Comparison of ENCODE assay signal across 17 mouse cellular contexts in the genomic region with DNA sequence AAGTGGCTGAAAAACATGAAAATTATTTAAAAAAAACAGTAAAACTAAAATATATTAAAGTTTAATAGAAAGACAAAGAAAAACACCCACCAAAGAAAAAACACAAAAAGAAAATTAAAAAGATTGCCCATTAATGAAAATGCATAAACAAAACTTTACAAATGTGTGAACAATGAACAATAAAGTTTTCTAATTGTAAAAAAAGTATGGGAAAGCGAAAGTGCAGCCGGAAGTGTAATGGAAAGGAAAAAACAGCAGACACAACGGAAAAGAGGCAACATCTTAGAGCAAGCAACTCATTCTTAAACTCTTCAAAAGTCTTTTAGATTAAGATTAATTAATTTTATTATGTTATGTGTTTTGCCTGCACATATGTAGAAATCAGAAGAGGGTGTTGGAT.
"Had no signal": no experiment of that assay in that cellular context is flagged by ENCODE, and none has a peak within 500 bp of the region (broad histone marks: within the 10 kb centered on the region; RNA-seq: fewer than 3 reads in every experiment).

No protein-coding gene starts in this region.

- H3K27me3 ChIP-seq: megakaryocyte, embryonic 14.5 days; midbrain, embryonic 13.5 days; midbrain, embryonic 15.5 days; neural tube, embryonic 13.5 days; neural tube, embryonic 15.5 days; stomach, embryonic 15.5 days had no signal

- ATAC-seq: midbrain, embryonic 13.5 days; midbrain, embryonic 15.5 days had no signal

- H3K4me1 ChIP-seq: megakaryocyte, embryonic 14.5 days; midbrain, embryonic 13.5 days; midbrain, embryonic 15.5 days; stomach, embryonic 15.5 days had no signal

- H3K4me3 ChIP-seq: megakaryocyte, embryonic 14.5 days; midbrain, embryonic 13.5 days; midbrain, embryonic 15.5 days; neural tube, embryonic 13.5 days; neural tube, embryonic 15.5 days; stomach, embryonic 15.5 days had no signal

- H3K9ac ChIP-seq: lung, embryonic 14.5 days; midbrain, embryonic 13.5 days; midbrain, embryonic 15.5 days; neural tube, embryonic 13.5 days; neural tube, embryonic 15.5 days; stomach, embryonic 15.5 days had no signal

- H3K36me3 ChIP-seq: midbrain, embryonic 13.5 days; midbrain, embryonic 15.5 days; neural tube, embryonic 13.5 days; neural tube, embryonic 15.5 days; stomach, embryonic 15.5 days had no signal

- DNase-seq: lung, adult 18-20 months; lung, embryonic 14.5 days; lung, postnatal 10 days; retina, postnatal 1 day; right cerebral cortex, adult 18-20 months; right cerebral cortex, postnatal 25 days; thymus, adult 2 months; thymus, postnatal 25 days; thymus, postnatal 4 days had no signal

- H3K9me3 ChIP-seq: midbrain, embryonic 13.5 days; midbrain, embryonic 15.5 days; neural tube, embryonic 13.5 days; neural tube, embryonic 15.5 days; stomach, embryonic 15.5 days had no signal

- H3K27ac ChIP-seq: macrophage; midbrain, embryonic 13.5 days; midbrain, embryonic 15.5 days; neural tube, embryonic 13.5 days; neural tube, embryonic 15.5 days; stomach, embryonic 15.5 days; stomach, postnatal 0 days had no signal
